Mouse (Mus musculus) heart, embryonic 14.5 days (tissue): Measurements from ENCODE around the gene Cdyl2. TPM values are rescaled to one million over a fixed set of nuclear protein-coding genes. Genes with fewer than 3 reads are reported as not detected.

Experiments used
- ATAC-seq: fragments of 200-750 bp; cut with Nextera tagmentation; 2 replicates; pipeline ENCODE4 v1.8.0; 2017; ENCODE audit warnings: low read depth, moderate TSS enrichment; ENCODE audit not compliant: insufficient number of reproducible peaks, insufficient read depth, low FRiP score
- H3K27ac ChIP-seq, 2 experiments: fragments of 200-500 bp in 1 of 2; fragments of 300-500 bp in 1 of 2; sonication (generic) in 1 of 2; replicated peaks in 1 of 2; 2 replicates each; pipeline ENCODE4 v1.5.1; 2012 to 2014; ENCODE audit warnings: low read depth in 2 of 2, low read length in 2 of 2, control low read depth in 1 of 2, mild to moderate bottlenecking in 1 of 2, mixed read lengths in 1 of 2; ENCODE audit not compliant: control insufficient read depth in 1 of 2, insufficient read depth in 1 of 2
- H3K27me3 ChIP-seq: fragments of 300-500 bp; sonication (generic); 2 replicates; pipeline ENCODE4 v1.6.1; 2014; ENCODE audit warnings: mild to moderate bottlenecking, low read length, control low read depth; ENCODE audit not compliant: control insufficient read depth, insufficient read depth
- H3K36me3 ChIP-seq: fragments of 300-500 bp; sonication (generic); 2 replicates; pipeline ENCODE4 v1.6.1; 2014; ENCODE audit warnings: mild to moderate bottlenecking, control low read depth, low read length, mixed read lengths; ENCODE audit not compliant: control insufficient read depth, insufficient read depth
- H3K4me1 ChIP-seq, 2 experiments: fragments of 200-500 bp in 1 of 2; fragments of 300-500 bp in 1 of 2; sonication (generic) in 1 of 2; 2 replicates each; pipeline ENCODE4 v1.6.1; 2012 to 2014; ENCODE audit warnings: low read length in 2 of 2, control low read depth in 1 of 2, mixed read lengths in 1 of 2; ENCODE audit not compliant: control insufficient read depth in 2 of 2, insufficient read depth in 2 of 2
- H3K4me2 ChIP-seq: fragments of 300-500 bp; sonication (generic); 2 replicates; pipeline ENCODE4 v1.6.1; 2014; ENCODE audit warnings: mild to moderate bottlenecking, low read length
- H3K4me3 ChIP-seq, 2 experiments: fragments of 200-500 bp in 1 of 2; fragments of 300-500 bp in 1 of 2; sonication (generic) in 1 of 2; 2 replicates each; pipeline ENCODE4 v1.5.1; 2012 to 2014; ENCODE audit warnings: low read length in 2 of 2, mild to moderate bottlenecking in 2 of 2, control low read depth in 1 of 2, low read depth in 1 of 2, moderate library complexity in 1 of 2; ENCODE audit not compliant: control insufficient read depth in 1 of 2, insufficient read depth in 1 of 2
- H3K9ac ChIP-seq: fragments of 300-500 bp; sonication (generic); 2 replicates; pipeline ENCODE4 v1.6.1; 2014; ENCODE audit warnings: mild to moderate bottlenecking, low read length
- H3K9me3 ChIP-seq: fragments of 300-500 bp; sonication (generic); 2 replicates; pipeline ENCODE4 v1.6.1; 2016; ENCODE audit warnings: low read length, control low read depth; ENCODE audit not compliant: control insufficient read depth
- WGBS: fragments of 180-500 bp; shearing (Covaris S2); extraction: QIAGEN DNeasy Blood & Tissue Kit; methylation state at CpG from one replicate; pipeline ENCODE4 v1.1.7; 2014; 5-methylcytosine and 5-hydroxymethylcytosine counted together
- polyA plus RNA-seq: library from polyadenylated mRNA; unstranded; fragments of >200 nt; fragmentation: Nextera tagmentation; extraction: Ambion mirVana; gene quantifications from 2 replicates; pipeline ENCODE4 v1.2.1, GENCODE M21; 2014

Gene Cdyl2
- polyA plus RNA-seq, 1 experiment from 2014 or later = 5.1 TPM

DNA sequence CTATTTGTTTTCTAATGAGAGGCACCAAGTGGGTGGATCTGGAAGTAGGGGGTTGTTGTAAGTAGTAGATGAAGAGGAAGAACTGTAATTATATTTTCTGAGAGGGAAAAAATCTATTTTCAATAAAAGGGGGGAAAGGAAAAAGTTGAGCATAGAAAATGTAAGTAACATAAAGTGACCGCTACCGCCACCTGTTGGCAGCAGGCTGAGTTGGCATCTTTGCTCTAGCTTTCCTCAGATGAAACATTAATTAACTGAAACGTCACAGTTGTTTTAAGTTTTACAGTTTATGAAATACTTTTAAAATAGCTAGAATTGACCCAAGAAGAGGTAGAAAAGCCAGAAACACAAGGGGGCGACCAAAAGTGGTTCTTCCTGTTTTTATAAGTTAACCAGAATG, 22.8 kb upstream of the Cdyl2 start:
- Histone ChIP-seq H3K4me3 (no peak overlapping the region), H3K4me2 (no peak overlapping the region), H3K9me3 (no peaks in the 10 kb centered on the region), H3K27ac (no peak overlapping the region), H3K9ac (no peak overlapping the region), H3K27me3 (no peaks in the 10 kb centered on the region), H3K36me3 (no peaks in the 10 kb centered on the region), H3K4me1 (no peaks in the 10 kb centered on the region)
- 7% methylated on average over 4 of the region's 4 CpGs for WGBS
- ATAC-seq = no peak

GRCm38 (mm10) chr8:116740726-116741125, 7.9 kb upstream of the Cdyl2 start:
- Histone ChIP-seq H3K9ac (no peak overlapping the region), H3K27me3 (no peaks in the 10 kb centered on the region), H3K4me1 (no peaks in the 10 kb centered on the region), H3K9me3 (0 out of 2 replicates have a peak, but pooled peaks cover 5% of the 10 kb centered on the region), H3K36me3 (no peaks in the 10 kb centered on the region), H3K4me2 (no peak overlapping the region), H3K4me3 (no peak overlapping the region), H3K27ac (no peak overlapping the region)
- ATAC-seq = no peak
- WGBS = 95% methylated on average over 1 of the region's 1 CpGs

GRCm38 (mm10) chr8:116735306-116735705, 2.5 kb upstream of the Cdyl2 start:
- Histone ChIP-seq H3K27me3 (peaks cover 11% of the 10 kb centered on the region), H3K4me2 (no peak overlapping the region), H3K9ac (no peak overlapping the region), H3K9me3 (0 out of 2 replicates have a peak, but pooled peaks cover 5% of the 10 kb centered on the region), H3K4me3 (no peak overlapping the region), H3K36me3 (no peaks in the 10 kb centered on the region), H3K4me1 (peaks cover 0 to 7% of the 10 kb centered on the region in 2 experiments; a peak in 3 of 4 replicates), H3K27ac (no peak overlapping the region)
- no peak for ATAC-seq
- WGBS = 52% methylated on average over 5 of the region's 5 CpGs

DNA sequence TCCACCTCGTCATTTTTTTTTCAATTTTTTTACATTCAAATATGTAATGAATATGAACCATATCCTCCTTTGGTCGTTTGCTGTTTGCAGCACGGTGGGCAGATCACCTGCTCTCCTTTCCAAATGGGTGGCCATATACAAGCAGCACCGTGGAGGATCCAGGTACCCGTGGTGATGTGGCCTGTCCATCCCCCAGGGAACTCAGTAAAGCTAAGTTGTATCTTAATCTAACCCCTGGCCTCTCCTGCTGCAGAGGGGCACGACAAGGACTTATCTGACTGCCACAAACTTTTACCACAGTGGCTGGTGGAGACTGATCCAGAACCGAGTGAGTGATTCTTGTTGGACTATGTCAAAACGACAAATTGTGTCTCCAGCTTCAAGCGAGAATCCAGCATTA, 1.4 kb upstream of the Cdyl2 start:
- no peak for ATAC-seq
- Histone ChIP-seq H3K27ac (no peak overlapping the region), H3K4me1 (peaks cover 0 to 7% of the 10 kb centered on the region in 2 experiments; a peak in 3 of 4 replicates), H3K4me3 (no peak overlapping the region), H3K4me2 (no peak overlapping the region), H3K27me3 (peaks cover 11% of the 10 kb centered on the region), H3K9me3 (no peaks in the 10 kb centered on the region), H3K36me3 (no peaks in the 10 kb centered on the region), H3K9ac (no peak overlapping the region)
- 59% methylated on average over 9 of the region's 9 CpGs for WGBS

DNA sequence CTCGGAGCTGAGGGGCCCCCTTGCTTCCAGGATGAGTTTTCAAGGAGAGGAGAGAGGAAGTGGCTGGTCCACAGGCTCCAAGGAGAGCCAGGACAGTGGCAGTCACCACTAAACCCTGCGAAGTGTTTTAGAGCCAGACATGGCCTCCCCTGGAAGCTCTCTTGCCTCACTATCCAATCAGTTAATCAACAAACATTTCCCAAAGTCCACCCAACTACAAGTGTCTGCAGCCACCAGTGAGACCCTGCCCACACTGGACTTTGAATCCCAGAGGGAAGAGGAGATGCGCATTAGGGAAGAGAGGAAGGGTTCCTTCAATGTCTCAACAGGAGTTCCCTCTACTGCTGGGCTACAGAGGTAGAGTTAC, 840 bp upstream of the Cdyl2 start:
- 31% methylated on average over 3 of the region's 3 CpGs for WGBS
- H3K36me3 ChIP-seq = no peaks in the 10 kb centered on the region
- H3K27me3 ChIP-seq = peaks cover 11% of the 10 kb centered on the region
- peak overlapping the region; percentile 87 to 97 for H3K4me3 ChIP-seq
- peaks cover 0 to 7% of the 10 kb centered on the region in 2 experiments; a peak in 3 of 4 replicates for H3K4me1 ChIP-seq
- ATAC-seq = no peak
- 0 out of 2 replicates have a peak, but pooled peaks cover 3% of the 10 kb centered on the region for H3K9me3 ChIP-seq
- H3K9ac ChIP-seq = peak overlapping the region; percentile 88
- no peak overlapping the region for H3K27ac ChIP-seq
- H3K4me2 ChIP-seq = peak overlapping the region; percentile 87

GRCm38 (mm10) chr8:116731976-116732683, 661 bp downstream of the Cdyl2 start:
- H3K36me3 ChIP-seq = no peaks in the 10 kb centered on the region
- peaks cover 11% of the 10 kb centered on the region for H3K27me3 ChIP-seq
- 0 out of 2 replicates have a peak, but pooled peaks cover 3% of the 10 kb centered on the region for H3K9me3 ChIP-seq
- peak overlapping the region; percentile 87 to 97 for H3K4me3 ChIP-seq
- WGBS = 2% methylated on average over 34 of the region's 46 CpGs
- peak overlapping the region in 1 of 2 experiments; percentile 84; a peak in 2 of 4 replicates for H3K27ac ChIP-seq
- H3K4me2 ChIP-seq = peak overlapping the region; percentile 87
- H3K9ac ChIP-seq = peak overlapping the region; percentile 88
- peak; percentile 40 for ATAC-seq
- H3K4me1 ChIP-seq = peaks cover 0 to 7% of the 10 kb centered on the region in 2 experiments; a peak in 3 of 4 replicates

- Histone ChIP-seq H3K27ac (no peak overlapping the region), H3K4me2 (no peak overlapping the region), H3K9me3 (peaks cover 11% of the 10 kb centered on the region; the same call in 1 of the 2 replicates), H3K27me3 (no peaks in the 10 kb centered on the region), H3K4me1 (no peaks in the 10 kb centered on the region), H3K9ac (no peak overlapping the region), H3K4me3 (no peak overlapping the region), H3K36me3 (no peaks in the 10 kb centered on the region)
- 80% methylated on average over 2 of the region's 2 CpGs for WGBS
- no peak for ATAC-seq
These were observed 11.3 kb downstream of the Cdyl2 start for GRCm38 (mm10) chr8:116721451-116721850.
